Mouse (Mus musculus) midbrain, embryonic 16.5 days (tissue): ENCODE data around the gene Wdr91. TPM values are rescaled to one million over a fixed set of nuclear protein-coding genes. Genes with fewer than 3 reads are reported as not detected.

Experiments
- ATAC-seq: fragments of 200-750 bp; cut with Nextera tagmentation; 2 replicates; pipeline ENCODE4 v1.8.0; 2017; ENCODE audit warnings: moderate TSS enrichment
- H3K27ac ChIP-seq: fragments of 300-500 bp; sonication (generic); 2 replicates; pipeline ENCODE4 v1.5.1; 2014; ENCODE audit warnings: mild to moderate bottlenecking, low read length, mixed read lengths
- H3K27me3 ChIP-seq: fragments of 300-500 bp; sonication (generic); 2 replicates; pipeline ENCODE4 v1.6.1; 2014; ENCODE audit warnings: low read depth, low read length, mixed read lengths; ENCODE audit not compliant: control insufficient read depth, insufficient read depth
- H3K36me3 ChIP-seq: fragments of 300-500 bp; sonication (generic); 2 replicates; pipeline ENCODE4 v1.6.1; 2014; ENCODE audit warnings: mild to moderate bottlenecking, low read length, moderate library complexity, mixed read lengths; ENCODE audit not compliant: control insufficient read depth, insufficient read depth
- H3K4me1 ChIP-seq: fragments of 300-500 bp; sonication (generic); 2 replicates; pipeline ENCODE4 v1.6.1; 2014; ENCODE audit warnings: mild to moderate bottlenecking, low read length, mixed read lengths; ENCODE audit not compliant: control insufficient read depth, insufficient read depth
- H3K4me2 ChIP-seq: fragments of 300-500 bp; sonication (generic); 2 replicates; pipeline ENCODE4 v1.6.1; 2014; ENCODE audit warnings: mild to moderate bottlenecking, low read length, mixed read lengths
- H3K4me3 ChIP-seq: fragments of 300-500 bp; sonication (generic); 2 replicates; pipeline ENCODE4 v1.5.1; 2014; ENCODE audit warnings: low read depth, mild to moderate bottlenecking, low read length, moderate library complexity, mixed read lengths
- H3K9ac ChIP-seq: fragments of 300-500 bp; sonication (generic); 2 replicates; pipeline ENCODE4 v1.6.1; 2014; ENCODE audit warnings: low read depth, low read length, mixed read lengths
- H3K9me3 ChIP-seq: fragments of 300-500 bp; sonication (generic); replicated peaks from 2 replicates; pipeline ENCODE4 v1.6.1; 2014; ENCODE audit warnings: mild to moderate bottlenecking, low read length, mixed read lengths; ENCODE audit not compliant: control insufficient read depth, poor library complexity, severe bottlenecking
- WGBS: fragments of 180-500 bp; shearing (Covaris S2); extraction: QIAGEN DNeasy Blood & Tissue Kit; methylation state at CpG from one replicate; pipeline ENCODE4 v1.1.7; 2014; 5-methylcytosine and 5-hydroxymethylcytosine counted together
- polyA plus RNA-seq: library from polyadenylated mRNA; unstranded; fragments of >200 nt; fragmentation: Nextera tagmentation; extraction: Ambion mirVana; gene quantifications from 2 replicates; pipeline ENCODE4 v1.2.1, GENCODE M21; 2015

Gene Wdr91
- polyA plus RNA-seq, 1 experiment from 2014 or later, result 15.6 TPM

DNA sequence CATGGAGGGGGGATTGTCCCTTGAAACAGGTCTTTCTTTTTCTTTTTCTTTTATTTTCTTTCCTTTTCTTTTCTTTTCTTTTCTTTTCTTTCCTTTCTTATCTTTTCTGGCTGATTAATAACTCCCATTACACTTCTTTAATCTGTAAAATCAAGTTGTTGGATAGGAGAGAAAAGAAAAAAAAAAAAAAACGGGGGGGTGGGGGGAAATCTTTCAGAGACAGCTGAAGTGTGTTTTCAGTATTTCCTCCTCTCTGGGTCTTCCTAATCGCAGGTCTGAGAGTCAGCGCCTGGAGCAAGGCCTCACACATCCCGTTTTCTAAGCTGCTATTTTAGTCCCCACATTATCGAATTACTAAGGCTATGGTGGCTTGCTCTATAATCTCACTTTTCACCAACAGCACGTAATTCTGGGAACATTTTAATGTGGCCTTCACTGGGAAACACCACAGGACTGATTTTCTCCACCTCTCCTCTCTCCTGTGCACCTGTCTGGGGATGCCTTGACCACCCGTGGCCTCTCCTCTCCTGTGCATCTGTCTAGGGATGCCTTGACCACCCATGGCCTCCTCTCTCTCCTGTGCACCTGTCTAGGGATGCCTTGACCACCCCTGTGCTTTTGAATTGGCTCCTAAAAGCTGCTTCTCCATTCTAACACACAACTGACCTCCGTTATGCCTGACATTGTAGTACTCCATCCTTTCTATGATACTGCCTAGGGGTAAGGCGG lies 46.7 kb downstream of the Wdr91 start:
- ATAC-seq, result no peak
- Histone ChIP-seq H3K9me3 (no peaks in the 10 kb centered on the region), H3K27me3 (no peaks in the 10 kb centered on the region), H3K4me3 (no peak overlapping the region), H3K9ac (no peak overlapping the region), H3K4me2 (no peak overlapping the region), H3K4me1 (no peaks in the 10 kb centered on the region), H3K27ac (no peak overlapping the region), H3K36me3 (no peaks in the 10 kb centered on the region)
- 73% methylated on average over 9 of the region's 9 CpGs for WGBS

DNA sequence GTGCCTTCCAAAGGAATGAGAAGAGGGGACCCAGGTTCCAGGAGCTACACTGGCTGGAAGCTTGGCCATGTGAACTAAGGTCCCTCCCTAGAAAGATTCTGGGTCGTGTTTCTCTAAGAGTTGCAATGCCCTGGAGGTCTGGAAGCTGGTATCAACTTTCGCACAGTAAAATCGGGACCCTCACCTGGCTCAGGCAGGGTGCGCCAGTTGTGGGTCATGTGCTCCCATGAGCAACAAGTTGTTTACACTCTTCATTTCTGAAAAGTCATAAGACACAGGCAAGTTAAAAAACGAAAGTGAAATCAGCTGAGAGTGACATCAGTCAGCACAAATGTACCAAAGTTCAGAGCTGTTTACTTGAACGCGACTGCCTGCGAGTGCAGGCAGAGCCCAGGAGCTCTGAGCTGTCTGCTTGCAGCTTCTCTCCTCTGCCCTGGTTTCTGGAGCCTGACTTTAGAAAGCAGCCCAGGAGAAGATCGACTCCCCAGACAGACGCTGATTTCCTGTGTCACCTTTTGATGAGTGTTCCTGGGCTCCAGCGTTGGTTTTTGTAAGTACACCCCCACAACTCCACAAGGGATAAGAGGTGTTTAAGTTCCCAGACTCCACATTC lies 47.8 kb downstream of the Wdr91 start, which contains the start of gene Tmem140:
TSS of gene Tmem140 (plus strand) at position 356 of the 613 bp plus-strand sequence.
- H3K27me3 ChIP-seq, result no peaks in the 10 kb centered on the region
- no peaks in the 10 kb centered on the region for H3K36me3 ChIP-seq
- no peaks in the 10 kb centered on the region for H3K9me3 ChIP-seq
- H3K9ac ChIP-seq, result no peak within 1 kb of the TSS
- H3K4me3 ChIP-seq, result no peak within 1 kb of the TSS
- no peak for ATAC-seq
- H3K4me2 ChIP-seq, result no peak within 1 kb of the TSS
- WGBS, result 69% methylated on average over 11 of the region's 11 CpGs
- H3K4me1 ChIP-seq, result no peaks in the 10 kb centered on the region
- no peak within 1 kb of the TSS for H3K27ac ChIP-seq

DNA sequence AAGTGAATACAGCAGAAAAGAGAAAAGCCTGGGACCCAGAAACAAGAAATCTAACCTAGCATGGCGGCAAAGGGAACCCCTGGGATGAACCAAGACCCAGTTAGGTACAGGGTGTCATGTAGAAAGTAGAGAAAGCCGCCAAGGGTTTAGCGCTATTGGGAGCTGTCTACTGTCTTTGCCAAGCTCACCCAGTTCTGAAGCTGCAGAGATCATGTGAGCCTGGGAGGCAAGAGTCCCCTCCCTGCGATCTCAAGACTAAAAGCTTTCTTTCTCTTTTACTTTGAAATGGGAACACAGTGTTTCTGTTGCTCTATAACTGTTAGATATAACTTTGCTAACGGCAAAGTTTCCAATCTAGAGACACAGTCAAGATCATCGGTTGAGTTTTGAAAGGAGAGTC lies 48.3 kb downstream of the Wdr91 start:
- Histone ChIP-seq H3K4me2 (no peak overlapping the region), H3K4me3 (no peak overlapping the region), H3K4me1 (no peaks in the 10 kb centered on the region), H3K9ac (no peak overlapping the region), H3K36me3 (no peaks in the 10 kb centered on the region), H3K27me3 (no peaks in the 10 kb centered on the region), H3K9me3 (no peaks in the 10 kb centered on the region), H3K27ac (no peak overlapping the region)
- 95% methylated on average over 6 of the region's 6 CpGs for WGBS
- no peak for ATAC-seq

DNA sequence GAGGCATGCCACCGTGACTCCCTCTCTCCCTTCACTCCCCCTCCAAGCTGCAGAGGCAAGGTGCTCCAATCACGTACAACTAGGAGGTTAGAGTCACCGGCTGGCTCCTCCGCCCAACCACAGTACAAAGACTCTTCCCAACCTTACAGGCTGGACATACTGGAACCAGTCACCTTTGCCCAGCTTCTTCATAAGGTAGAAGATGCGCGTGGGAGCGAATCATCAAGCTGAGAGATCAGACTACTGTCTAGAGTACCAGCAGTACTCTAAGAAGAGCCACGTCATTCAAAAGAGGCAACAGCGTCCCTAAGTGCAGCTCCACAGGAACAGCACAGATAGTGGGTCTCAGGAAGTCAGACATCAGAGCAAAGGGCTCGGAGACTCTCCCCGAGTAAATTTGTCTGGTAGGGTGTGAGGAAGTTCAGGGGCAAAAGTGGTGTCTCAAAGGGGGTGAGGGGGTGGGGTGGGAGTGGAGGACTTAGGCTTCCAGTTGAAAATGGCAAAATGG lies 49.1 kb downstream of the Wdr91 start:
- H3K4me1 ChIP-seq, result no peaks in the 10 kb centered on the region
- H3K4me2 ChIP-seq, result no peak overlapping the region
- no peak for ATAC-seq
- 95% methylated on average over 11 of the region's 11 CpGs for WGBS
- H3K27me3 ChIP-seq, result no peaks in the 10 kb centered on the region
- H3K27ac ChIP-seq, result no peak overlapping the region
- no peaks in the 10 kb centered on the region for H3K9me3 ChIP-seq
- H3K9ac ChIP-seq, result no peak overlapping the region
- H3K36me3 ChIP-seq, result no peaks in the 10 kb centered on the region
- no peak overlapping the region for H3K4me3 ChIP-seq

DNA sequence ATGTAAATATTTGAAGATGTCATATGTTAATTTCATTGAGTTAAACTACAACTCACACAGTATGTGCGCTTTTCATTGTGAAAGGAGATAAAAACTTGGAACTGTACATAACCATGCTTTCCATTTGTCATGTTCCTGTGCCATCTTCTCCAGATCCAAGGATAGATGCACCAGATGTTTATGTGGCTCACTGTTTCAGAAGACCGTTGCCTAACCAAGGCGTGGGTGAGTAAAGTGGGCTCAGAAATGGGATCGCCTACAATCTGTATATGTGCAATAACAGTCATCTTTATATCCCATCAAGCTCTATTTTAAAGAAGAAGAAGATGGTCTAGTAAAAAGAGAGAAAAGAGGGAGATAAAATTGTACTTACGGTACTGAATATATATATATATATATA lies 78.3 kb downstream of the Wdr91 start:
- WGBS, result 97% methylated on average over 5 of the region's 5 CpGs
- Histone ChIP-seq H3K4me3 (no peak overlapping the region), H3K36me3 (no peaks in the 10 kb centered on the region), H3K4me1 (no peaks in the 10 kb centered on the region), H3K27ac (no peak overlapping the region), H3K9me3 (no peaks in the 10 kb centered on the region), H3K27me3 (no peaks in the 10 kb centered on the region), H3K4me2 (no peak overlapping the region), H3K9ac (no peak overlapping the region)
- no peak for ATAC-seq

Other genes with a start within 250 kb of the Wdr91 start
- 15.2 and 16.9 TPM in 2 replicates for gene Agbl3, start 130.4 kb downstream of the Wdr91 start, polyA plus RNA-seq
- 1.1 and 1.2 TPM in 2 replicates for gene Tmem140, start 47.7 kb downstream of the Wdr91 start, polyA plus RNA-seq
- 9.1 and 9.3 TPM in 2 replicates for gene Cyren, start 32.8 kb downstream of the Wdr91 start, polyA plus RNA-seq
- gene Stra8, start 9.3 kb upstream of the Wdr91 start, polyA plus RNA-seq, result not detected in 2 replicates
- 0.85 and 0.92 TPM in 2 replicates for gene Slc23a4, start 77.5 kb upstream of the Wdr91 start, polyA plus RNA-seq
- 35.7 and 36.3 TPM in 2 replicates for gene Cnot4, start 222.8 kb upstream of the Wdr91 start, polyA plus RNA-seq